Mouse (Mus musculus) G1E (cell line): Measurements from ENCODE around the gene Inpp5a.
"Not testable (repeated sequence)": the region's sequence is repeated elsewhere in the genome, so short reads cannot be mapped to it uniquely, and the experiment has no call there.

Source experiments
- CTCF ChIP-seq: IDR thresholded peaks from 2 replicates; pipeline ENCODE4 v1.5.1; 2012; ENCODE audit warnings: low read depth, low read length, inconsistent platforms, mixed read lengths
- POLR2AphosphoS5 ChIP-seq: IDR thresholded peaks from 2 replicates; pipeline ENCODE4 v1.6.1; 2012; ENCODE audit warnings: low read depth, low read length, inconsistent platforms; ENCODE audit not compliant: insufficient replicate concordance
- TAL1 ChIP-seq: conservative IDR thresholded peaks from 2 replicates; pipeline ENCODE4 v1.6.1; 2012; ENCODE audit warnings: low read depth, low read length, inconsistent platforms, mixed read lengths

DNA sequence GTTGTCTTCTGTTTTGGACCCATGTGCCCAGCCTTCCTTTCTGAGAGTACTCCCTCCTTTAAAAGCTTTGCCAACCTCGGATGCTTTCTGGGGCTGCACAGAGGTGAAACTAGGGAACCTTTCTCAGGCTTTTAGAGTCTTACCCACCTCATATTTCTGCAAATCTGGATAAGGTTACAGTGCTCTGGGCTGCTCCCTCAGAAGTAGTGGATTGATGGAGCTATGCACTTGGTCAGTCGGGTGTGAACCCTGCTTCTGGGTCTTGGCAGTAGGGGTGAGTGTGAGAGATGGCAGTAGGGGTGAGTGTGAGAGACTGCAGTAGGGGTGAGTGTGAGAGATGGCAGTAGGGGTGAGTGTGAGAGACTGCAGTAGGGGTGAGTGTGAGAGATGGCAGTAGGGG lies 46.0 kb downstream of the Inpp5a start:
- TF ChIP-seq CTCF, TAL1, POLR2AphosphoS5: not testable (repeated sequence)
